ENCODE assay signal across 21 mouse cellular contexts in genomic region chr10:91162077-91162476, GRCm38 (mm10). TPM values are rescaled to one million over a fixed set of nuclear protein-coding genes. Genes with fewer than 3 reads are reported as not detected.
DNase-seq lines count a peak whose midpoint lies in the region; ATAC-seq and TF ChIP-seq lines count a peak whose summit lies in the region.
"Had no signal": no experiment of that assay in that cellular context is flagged by ENCODE, and none has a peak within 500 bp of the region (broad histone marks: within the 10 kb centered on the region; RNA-seq: fewer than 3 reads in every experiment).

No protein-coding gene starts in this region.

- no peak overlapping the region for H3K4me3 ChIP-seq in forebrain, embryonic 11.5 days (ENCODE audit: low read depth, low read length)
- H3K4me3 ChIP-seq in forebrain, embryonic 14.5 days (ENCODE audit: low read depth, low read length), result no peak overlapping the region
- no peak overlapping the region for H3K4me3 ChIP-seq in liver, embryonic 11.5 days (ENCODE audit: low read depth, low read length)
- H3K4me3 ChIP-seq in liver, postnatal 0 days (ENCODE audit: low read depth, low read length), result no peak overlapping the region
- H3K4me3 ChIP-seq in liver, embryonic 13.5 days (replicated peaks), result no peak overlapping the region
- no peak overlapping the region for H3K4me3 ChIP-seq in small intestine, adult 2 months (ENCODE audit: low read depth, low read length)
- H3K4me3 ChIP-seq: forebrain, embryonic 15.5 days; heart, embryonic 13.5 days; limb, embryonic 13.5 days; lung, embryonic 15.5 days; midbrain, embryonic 12.5 days; neural tube, embryonic 12.5 days had no signal

- peak; percentile 29 for DNase-seq in forebrain, embryonic 11.5 days (ENCODE audit: low spot score)
- DNase-seq in forebrain, embryonic 14.5 days (ENCODE audit: low spot score), result no peak
- DNase-seq in liver, embryonic 11.5 days (ENCODE audit: low spot score), result no peak
- DNase-seq in liver, postnatal 0 days, result no peak
- no peak for DNase-seq in liver, embryonic 13.5 days
- no peak for DNase-seq in kidney, adult 9 months
- no peak for DNase-seq in neural tube, embryonic 10.5 days (ENCODE audit: extremely low spot score, low spot score)
- DNase-seq: adrenal gland, postnatal 14 days; cerebellum, adult 8-10 months; kidney, adult 18-20 months; kidney, postnatal 14 days; lung, postnatal 4 days; thymus, postnatal 36 days had no signal

- H3K4me1 ChIP-seq in forebrain, embryonic 11.5 days (replicated peaks; ENCODE audit: control insufficient read depth, insufficient read depth, low read length), result 0 out of 2 replicates have a peak, but pooled peaks cover 1% of the 10 kb centered on the region
- H3K4me1 ChIP-seq in forebrain, embryonic 14.5 days (ENCODE audit: control insufficient read depth, insufficient read depth, low read length), result no peaks in the 10 kb centered on the region
- H3K4me1 ChIP-seq in liver, embryonic 11.5 days (replicated peaks; ENCODE audit: control insufficient read depth, insufficient read depth, low read length), result peaks cover 10% of the 10 kb centered on the region; the same call in 1 of the 2 replicates
- H3K4me1 ChIP-seq in liver, postnatal 0 days (ENCODE audit: insufficient read depth), result peaks cover 2% of the 10 kb centered on the region
- peaks cover 44% of the 10 kb centered on the region for H3K4me1 ChIP-seq in liver, embryonic 13.5 days (replicated peaks)
- H3K4me1 ChIP-seq in small intestine, adult 2 months (ENCODE audit: control insufficient read depth, insufficient read depth, insufficient read length, low read length), result peaks cover 4% of the 10 kb centered on the region; the same call in 1 of the 2 replicates

- H3K4me2 ChIP-seq in forebrain, embryonic 11.5 days (ENCODE audit: low read depth, low read length, severe bottlenecking), result no peak overlapping the region
- H3K4me2 ChIP-seq in forebrain, embryonic 14.5 days (ENCODE audit: low read length), result no peak overlapping the region
- no peak overlapping the region for H3K4me2 ChIP-seq in liver, embryonic 11.5 days
- no peak overlapping the region for H3K4me2 ChIP-seq in liver, postnatal 0 days (ENCODE audit: low read depth, low read length)
- no peak overlapping the region for H3K4me2 ChIP-seq in liver, embryonic 13.5 days
- H3K4me2 ChIP-seq: forebrain, embryonic 15.5 days; heart, embryonic 13.5 days; hindbrain, embryonic 14.5 days; limb, embryonic 13.5 days; lung, embryonic 15.5 days; midbrain, embryonic 12.5 days; neural tube, embryonic 12.5 days had no signal

- H3K9me3 ChIP-seq in forebrain, embryonic 11.5 days (ENCODE audit: control insufficient read depth, low read length), result no peaks in the 10 kb centered on the region
- no peaks in the 10 kb centered on the region for H3K9me3 ChIP-seq in forebrain, embryonic 14.5 days (replicated peaks; ENCODE audit: control insufficient read depth, low read length)
- H3K9me3 ChIP-seq in liver, embryonic 11.5 days (ENCODE audit: control insufficient read depth, low read length), result no peaks in the 10 kb centered on the region
- no peaks in the 10 kb centered on the region for H3K9me3 ChIP-seq in liver, postnatal 0 days (ENCODE audit: low read length)
- H3K9me3 ChIP-seq in liver, embryonic 13.5 days (replicated peaks), result no peaks in the 10 kb centered on the region
- H3K9me3 ChIP-seq: forebrain, embryonic 15.5 days; heart, embryonic 13.5 days; limb, embryonic 13.5 days; lung, embryonic 15.5 days; midbrain, embryonic 12.5 days; neural tube, embryonic 12.5 days had no signal

- no peak overlapping the region for H3K9ac ChIP-seq in forebrain, embryonic 11.5 days (ENCODE audit: low read length)
- H3K9ac ChIP-seq in forebrain, embryonic 14.5 days (ENCODE audit: low read length), result no peak overlapping the region
- H3K9ac ChIP-seq in liver, embryonic 11.5 days (ENCODE audit: low read depth, low read length), result no peak overlapping the region
- no peak overlapping the region for H3K9ac ChIP-seq in liver, postnatal 0 days (replicated peaks)
- no peak overlapping the region for H3K9ac ChIP-seq in liver, embryonic 13.5 days
- H3K9ac ChIP-seq: forebrain, embryonic 15.5 days; heart, embryonic 13.5 days; hindbrain, embryonic 14.5 days; limb, embryonic 13.5 days; lung, embryonic 15.5 days; midbrain, embryonic 12.5 days; neural tube, embryonic 12.5 days had no signal

- H3K27me3 ChIP-seq in forebrain, embryonic 11.5 days (ENCODE audit: control insufficient read depth, insufficient read depth, low read length), result no peaks in the 10 kb centered on the region
- H3K27me3 ChIP-seq in forebrain, embryonic 14.5 days (replicated peaks; ENCODE audit: control insufficient read depth, insufficient read depth, low read length), result no peaks in the 10 kb centered on the region
- H3K27me3 ChIP-seq in liver, embryonic 11.5 days (replicated peaks; ENCODE audit: control insufficient read depth, insufficient read depth, low read length), result no peaks in the 10 kb centered on the region
- no peaks in the 10 kb centered on the region for H3K27me3 ChIP-seq in liver, postnatal 0 days (ENCODE audit: insufficient read depth, low read length)
- H3K27me3 ChIP-seq in liver, embryonic 13.5 days, result no peaks in the 10 kb centered on the region
- H3K27me3 ChIP-seq in small intestine, adult 2 months (ENCODE audit: control insufficient read depth, insufficient read depth, low read length), result no peaks in the 10 kb centered on the region
- H3K27me3 ChIP-seq: forebrain, embryonic 15.5 days; heart, embryonic 13.5 days; limb, embryonic 13.5 days; lung, embryonic 15.5 days; midbrain, embryonic 12.5 days; neural tube, embryonic 12.5 days had no signal

- H3K36me3 ChIP-seq in forebrain, embryonic 11.5 days (ENCODE audit: control insufficient read depth, insufficient read depth, low read length), result peaks cover 26% of the 10 kb centered on the region
- peaks cover 82% of the 10 kb centered on the region for H3K36me3 ChIP-seq in forebrain, embryonic 14.5 days (ENCODE audit: control insufficient read depth, insufficient read depth, low read length)
- H3K36me3 ChIP-seq in liver, embryonic 11.5 days (ENCODE audit: control insufficient read depth, insufficient read depth, low read length), result peaks cover 50% of the 10 kb centered on the region
- peaks cover 86% of the 10 kb centered on the region for H3K36me3 ChIP-seq in liver, postnatal 0 days (replicated peaks; ENCODE audit: insufficient read depth, low read length)
- peaks cover 93% of the 10 kb centered on the region for H3K36me3 ChIP-seq in liver, embryonic 13.5 days
- peaks cover 41% of the 10 kb centered on the region for H3K36me3 ChIP-seq in small intestine, adult 2 months (ENCODE audit: control insufficient read depth, insufficient read depth, low read length)

- H3K27ac ChIP-seq in forebrain, embryonic 11.5 days (ENCODE audit: low read depth, low read length), result no peak overlapping the region
- no peak overlapping the region for H3K27ac ChIP-seq in forebrain, embryonic 14.5 days (ENCODE audit: low read depth, low read length)
- H3K27ac ChIP-seq in liver, embryonic 11.5 days (ENCODE audit: low read depth, low read length), result 0 out of 2 replicates have a peak overlapping the region, but pooled peaks have one; percentile 30
- H3K27ac ChIP-seq in liver, postnatal 0 days (ENCODE audit: low read depth), result no peak overlapping the region
- no peak overlapping the region for H3K27ac ChIP-seq in liver, embryonic 13.5 days
- peak overlapping the region; percentile 49; the same call in 1 of the 2 replicates for H3K27ac ChIP-seq in small intestine, adult 2 months (ENCODE audit: insufficient read depth, low read depth, low read length)
- H3K27ac ChIP-seq: forebrain, embryonic 15.5 days; heart, embryonic 13.5 days; hindbrain, embryonic 14.5 days; limb, embryonic 13.5 days; lung, embryonic 15.5 days; midbrain, embryonic 12.5 days; neural tube, embryonic 12.5 days had no signal

- no peak for ATAC-seq in forebrain, embryonic 11.5 days (replicated peaks; ENCODE audit: low FRiP score)
- ATAC-seq in forebrain, embryonic 14.5 days, result no peak
- ATAC-seq in liver, embryonic 11.5 days (replicated peaks; ENCODE audit: low FRiP score), result peak; percentile 37
- ATAC-seq in liver, postnatal 0 days, result no peak
- ATAC-seq in liver, embryonic 13.5 days (ENCODE audit: low read depth), result peak; percentile 29; the same call in 1 of the 2 replicates
- ATAC-seq: forebrain, embryonic 15.5 days had no signal

- TF ChIP-seq POLR2A in small intestine, adult 2 months (IDR thresholded peaks at IDR 0.05; ENCODE audit: low read depth, low read length), result no peak

- no peak for TF ChIP-seq EP300 in liver, postnatal 0 days (IDR thresholded peaks at IDR 0.05; ENCODE audit: low read depth)

- TF ChIP-seq CTCF in liver, postnatal 0 days (IDR thresholded peaks at IDR 0.05; ENCODE audit: low read depth), result no peak
- no peak for TF ChIP-seq CTCF in small intestine, adult 2 months (IDR thresholded peaks at IDR 0.05; ENCODE audit: extremely low read depth, insufficient read length, insufficient replicate concordance, low read depth, low read length)

- WGBS in forebrain, embryonic 11.5 days, result 92% methylated on average over 11 of the region's 11 CpGs
- 92% methylated on average over 11 of the region's 11 CpGs for WGBS in forebrain, embryonic 14.5 days
- 61% methylated on average over 11 of the region's 11 CpGs for WGBS in liver, embryonic 11.5 days
- 60% methylated on average over 11 of the region's 11 CpGs for WGBS in liver, postnatal 0 days (ENCODE audit: insufficient replicate concordance)
- WGBS in liver, embryonic 13.5 days (ENCODE audit: insufficient replicate concordance), result 41% methylated on average over 11 of the region's 11 CpGs
- whole genome bisulfite sequencing in small intestine, adult 2 months, result 48% methylated on average over 11 of the region's 11 CpGs

RNA-seq across cellular contexts. Expression of gene Tmpo, which starts 19.0 kb away (rescaled TPM):
- polyA plus RNA-seq in forebrain, embryonic 11.5 days (2014; fragmentation: Nextera tagmentation; extraction: Ambion mirVana), result 433 and 456 TPM in 2 replicates
- polyA plus RNA-seq in forebrain, embryonic 14.5 days (2014; fragmentation: Nextera tagmentation; extraction: Ambion mirVana), result 157 and 165 TPM in 2 replicates
- polyA plus RNA-seq in liver, embryonic 11.5 days (2014; fragmentation: Nextera tagmentation; extraction: Ambion mirVana), result 207 and 219 TPM in 2 replicates
- 64.1 and 69.0 TPM in 2 replicates for polyA plus RNA-seq in liver, postnatal 0 days (2015; fragmentation: Nextera tagmentation; extraction: Ambion mirVana)
- polyA plus RNA-seq in liver, embryonic 13.5 days (2015; fragmentation: Nextera tagmentation; extraction: Ambion mirVana), result 131 and 169 TPM in 2 replicates
- polyA plus RNA-seq in small intestine, adult 2 months (2012; rRNA removed), result 18.5 and 29.0 TPM in 2 replicates

RNA-seq across cellular contexts. Expression of gene Slc25a3, which starts 38.2 kb away (rescaled TPM):
- polyA plus RNA-seq in forebrain, embryonic 11.5 days (2014; fragmentation: Nextera tagmentation; extraction: Ambion mirVana), result 399 and 404 TPM in 2 replicates
- polyA plus RNA-seq in forebrain, embryonic 14.5 days (2014; fragmentation: Nextera tagmentation; extraction: Ambion mirVana), result 489 and 493 TPM in 2 replicates
- polyA plus RNA-seq in liver, embryonic 11.5 days (2014; fragmentation: Nextera tagmentation; extraction: Ambion mirVana), result 481 and 504 TPM in 2 replicates
- polyA plus RNA-seq in liver, postnatal 0 days (2015; fragmentation: Nextera tagmentation; extraction: Ambion mirVana), result 341 and 344 TPM in 2 replicates
- polyA plus RNA-seq in liver, embryonic 13.5 days (2015; fragmentation: Nextera tagmentation; extraction: Ambion mirVana), result 283 and 285 TPM in 2 replicates
- polyA plus RNA-seq in small intestine, adult 2 months (2012; rRNA removed), result 486 and 781 TPM in 2 replicates

Comparison
In these comparisons a context has a peak if more than half of its experiments do, and no peak if none do; other contexts are left out.
1. ATAC-seq: peak in liver, embryonic 11.5 days (single experiment) and liver, embryonic 13.5 days (single experiment); none in forebrain, embryonic 11.5 days (single experiment), forebrain, embryonic 14.5 days (single experiment) and liver, postnatal 0 days (single experiment).
2. H3K27ac ChIP-seq: peak in liver, embryonic 11.5 days (single experiment) and small intestine, adult 2 months (single experiment); none in forebrain, embryonic 11.5 days (single experiment), forebrain, embryonic 14.5 days (single experiment), liver, postnatal 0 days (single experiment) and liver, embryonic 13.5 days (single experiment).